Mouse (Mus musculus) left cerebral cortex, postnatal 25 days (tissue): Measurements from ENCODE around the gene Akr1d1. TPM values are rescaled to one million over a fixed set of nuclear protein-coding genes. Genes with fewer than 3 reads are reported as not detected.

ENCODE experiments used
- DNase-seq, 2 experiments: peaks; one replicate each; pipeline ENCODE4 v3.0.0; 2022; ENCODE audit warnings: low spot score in 2 of 2, mixed read lengths in 1 of 2
- intact Hi-C: fragments of 180-260 bp; cut with DNase I; formaldehyde crosslinking; loops from one replicate; pipeline ENCODE4 v1.15.1; 2025
- total RNA-seq, 2 experiments: library from RNA; stranded (reverse); gene quantifications; 2 replicates each; pipeline ENCODE4 v1.2.3; 2021

The Akr1d1 gene
- total RNA-seq, 2 experiments from 2014 or later: not detected

GRCm38 (mm10) chr6:37607511-37608289 lies 77.7 kb downstream of the Akr1d1 start:
- intact Hi-C loops: loop anchor here (10.0 kb wide), 1 partner anchor 127 kb away; no protein-coding TSS in a partner anchor
- no peak for DNase-seq

- DNase-seq: no peak
- intact Hi-C loops: no loop called here
Measured at GRCm38 (mm10) chr6:37612603-37613284, 82.8 kb downstream of the Akr1d1 start.

GRCm38 (mm10) chr6:37615490-37615889 lies 85.5 kb downstream of the Akr1d1 start:
- DNase-seq: no peak
- intact Hi-C loops: no loop called here

- intact Hi-C loops: no loop called here
- DNase-seq: no peak
Measured at GRCm38 (mm10) chr6:37616136-37616535, 86.2 kb downstream of the Akr1d1 start.

- DNase-seq: peak in 1 of 2 experiments; percentile 22
- intact Hi-C loops: no loop called here
Measured at GRCm38 (mm10) chr6:37617431-37618011, 87.5 kb downstream of the Akr1d1 start.

Other genes starting within 250 kb of the Akr1d1 start
- gene Dgki, start 230.0 kb upstream of the Akr1d1 start, total RNA-seq: 10 to 100 TPM; 68.5 to 82.6 TPM
- 1 to 10 TPM; 7.0 to 7.3 TPM for gene Creb3l2, start 88.0 kb upstream of the Akr1d1 start, total RNA-seq